Mouse (Mus musculus) megakaryocyte-erythroid progenitor cell, adult 5-6 weeks (primary cell): ENCODE data around the gene BC030867. TPM values are rescaled to one million over a fixed set of nuclear protein-coding genes. Genes with fewer than 3 reads are reported as not detected.

ENCODE experiments used
- ATAC-seq: replicated peaks from 2 replicates; pipeline ENCODE4 v1.8.0; 2016; ENCODE audit warnings: mild to moderate bottlenecking, inconsistent platforms; ENCODE audit not compliant: severe bottlenecking, poor library complexity, low FRiP score, low TSS enrichment
- total RNA-seq, 2 experiments: library from RNA; stranded (forward) in 1 of 2; stranded (reverse) in 1 of 2; fragments of 200-1000, 215-1000 nt in 1 of 2; fragments of >200 nt in 1 of 2; fragmentation: Nextera tagmentation in 1 of 2; gene quantifications; 2 replicates each; pipeline ENCODE4 v1.2.3; 2014 to 2017

The BC030867 gene
- total RNA-seq, 2 experiments from 2014 or later, result 12.3 to 48.1 TPM

DNA sequence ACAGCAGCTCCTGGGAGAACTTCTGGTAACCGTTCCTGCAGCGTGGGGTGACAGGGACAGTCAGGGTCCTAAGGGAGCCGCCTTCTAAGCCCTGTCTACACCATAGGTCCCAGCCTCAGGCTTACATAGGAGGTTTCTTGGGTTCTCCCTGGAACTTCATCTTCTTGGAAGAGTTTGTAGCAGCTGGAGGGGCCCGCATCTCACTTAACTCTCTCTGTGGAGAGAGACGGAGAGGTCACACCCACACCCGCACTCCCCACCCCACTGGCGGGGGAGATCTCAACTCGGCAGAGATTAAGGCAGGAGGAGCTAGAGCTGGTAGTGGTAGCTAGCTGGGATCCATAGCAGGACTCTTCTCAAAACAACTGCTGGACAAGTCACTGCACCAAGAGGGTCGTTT lies 59.4 kb downstream of the BC030867 start:
- ATAC-seq, result no peak

DNA sequence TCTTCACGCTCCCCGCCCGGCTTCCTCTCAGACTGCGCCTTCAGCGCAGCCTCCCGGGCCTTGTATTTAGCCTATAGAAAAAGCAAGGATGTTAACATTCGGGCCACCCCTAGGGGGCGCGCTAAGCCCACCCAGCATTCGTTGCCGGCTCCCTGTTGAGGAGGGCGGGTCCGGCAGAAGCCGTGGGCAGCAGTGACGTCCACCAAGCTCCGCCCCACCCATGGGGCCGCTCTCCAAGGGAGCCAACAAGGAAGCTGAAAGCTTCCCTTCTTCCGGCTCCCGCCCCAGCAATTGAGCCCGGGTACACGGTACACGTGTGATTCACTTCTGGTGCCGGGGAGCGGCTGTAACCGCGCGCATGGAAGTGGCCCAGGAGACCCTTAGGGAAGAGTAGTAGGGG lies 60.3 kb downstream of the BC030867 start:
- ATAC-seq, result peak; percentile 87

DNA sequence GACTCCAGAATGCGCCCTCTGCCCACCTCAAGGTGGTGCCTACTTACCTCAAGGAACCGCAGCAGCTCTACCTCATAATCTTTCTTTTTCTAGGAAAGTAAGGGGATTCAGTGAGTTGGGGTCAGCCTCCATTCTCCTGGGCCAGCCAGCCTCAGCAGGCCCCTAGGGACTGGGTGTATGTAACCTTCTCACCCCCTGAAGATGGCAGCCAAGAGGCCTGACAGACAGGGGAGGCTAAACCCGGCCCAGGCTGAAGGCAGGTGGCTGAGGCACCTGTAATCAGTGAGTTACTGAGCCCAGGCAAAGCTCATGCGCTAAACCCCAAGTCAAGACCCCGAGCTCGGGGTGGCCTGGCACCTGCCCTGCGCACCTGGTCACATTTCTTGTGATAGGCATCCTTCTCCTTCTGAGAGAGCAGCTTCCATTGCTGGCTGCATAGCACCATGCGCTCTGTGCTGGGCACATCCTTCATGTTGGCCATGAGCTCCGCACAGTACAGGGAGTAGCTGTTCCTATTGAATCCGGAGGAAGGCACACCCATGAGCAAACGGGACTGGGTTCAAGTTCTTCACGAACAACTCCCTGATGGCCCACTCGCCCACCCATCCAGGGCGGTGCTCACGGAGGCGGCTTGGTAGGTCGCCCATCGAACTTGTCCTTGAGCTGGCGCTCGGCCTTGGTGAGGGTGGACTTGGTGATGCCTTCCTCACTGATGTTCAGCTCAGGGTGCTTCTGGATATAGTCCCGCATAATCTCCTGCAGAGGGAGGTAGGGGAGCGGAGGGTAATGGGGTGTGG lies 61.3 kb downstream of the BC030867 start:
- ATAC-seq, result no peak

DNA sequence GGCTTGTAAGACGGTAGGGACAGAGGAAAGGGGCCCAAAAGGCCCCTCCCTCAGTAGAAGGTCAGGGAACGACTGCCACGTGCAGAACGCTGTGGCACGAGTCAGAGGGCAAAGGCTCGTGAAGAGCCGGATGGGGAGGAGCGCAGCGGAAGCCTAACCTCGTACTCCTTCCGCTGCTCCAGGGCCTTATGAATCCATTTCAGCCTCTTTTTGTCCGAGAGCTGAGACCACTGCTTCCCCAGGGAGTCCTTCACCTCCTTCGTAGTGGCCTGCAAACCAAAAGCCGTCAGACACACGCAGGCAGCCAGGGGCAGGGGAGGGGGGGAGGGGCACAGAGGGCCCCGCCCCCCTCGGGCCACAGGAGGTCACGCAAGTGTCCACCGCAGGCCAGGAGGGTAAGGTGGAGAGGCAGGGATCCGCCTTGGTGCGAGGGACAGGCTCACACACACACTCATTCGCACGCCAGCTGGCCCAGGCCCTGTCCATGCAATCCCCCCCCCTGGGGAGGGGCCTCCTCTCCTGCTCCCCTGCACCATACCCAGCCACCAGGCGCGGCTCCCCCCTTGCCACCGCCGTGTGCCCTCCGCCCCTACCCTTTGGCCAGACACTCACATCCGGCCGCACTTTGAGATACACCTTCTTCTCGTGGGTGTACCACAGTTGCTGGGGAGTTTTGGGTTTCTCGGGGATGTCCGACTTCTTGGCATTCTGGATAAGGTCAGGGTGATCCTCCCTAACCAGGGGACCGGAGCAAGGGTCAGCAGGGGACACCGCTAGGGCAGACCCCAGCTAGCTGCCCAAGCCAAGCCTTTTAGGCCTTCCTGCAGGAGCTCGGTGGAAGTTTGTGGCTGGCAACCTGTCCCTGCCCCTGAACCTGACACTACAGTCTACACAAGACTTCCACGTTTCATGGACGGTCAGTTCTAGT lies 62.4 kb downstream of the BC030867 start:
- no peak for ATAC-seq

DNA sequence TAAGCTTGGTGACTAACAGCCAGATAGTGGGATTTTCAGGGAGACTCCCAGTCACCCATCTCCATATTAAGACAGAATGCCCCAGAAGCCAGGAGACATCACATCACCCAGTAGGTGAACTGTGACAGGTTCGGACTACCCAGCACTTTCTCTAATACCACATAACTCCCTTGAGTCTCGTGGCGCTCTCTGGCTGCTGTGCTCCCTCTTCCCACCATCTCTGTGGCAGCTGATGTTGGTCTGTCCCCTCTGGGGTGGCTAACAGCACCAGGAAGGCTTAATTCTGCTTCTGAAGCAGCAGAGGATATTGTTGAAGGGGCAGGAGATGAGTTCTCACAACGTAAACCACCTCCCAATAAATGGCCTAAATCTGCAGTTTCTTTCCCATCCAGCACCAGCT lies 63.3 kb downstream of the BC030867 start:
- ATAC-seq, result no peak

DNA sequence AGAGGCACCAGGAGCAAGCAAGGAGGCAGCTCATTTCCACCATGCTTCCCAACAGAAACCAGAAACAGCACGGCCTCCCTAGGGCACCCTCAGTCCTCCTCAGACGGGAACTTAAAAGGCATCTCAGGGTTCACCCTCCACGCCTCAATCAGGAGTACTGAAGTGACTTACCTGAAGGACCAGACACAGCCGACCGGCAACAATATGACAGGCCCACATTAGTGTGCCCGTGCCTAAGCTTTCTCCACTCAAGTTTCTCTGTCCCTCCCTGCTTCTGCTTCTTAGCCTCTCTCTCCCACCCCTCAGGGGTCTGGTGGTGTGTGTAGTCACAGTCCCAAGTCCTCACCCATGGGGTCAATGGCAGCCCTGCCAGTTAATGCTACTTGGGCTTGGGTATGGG lies 63.9 kb downstream of the BC030867 start:
- no peak for ATAC-seq

DNA sequence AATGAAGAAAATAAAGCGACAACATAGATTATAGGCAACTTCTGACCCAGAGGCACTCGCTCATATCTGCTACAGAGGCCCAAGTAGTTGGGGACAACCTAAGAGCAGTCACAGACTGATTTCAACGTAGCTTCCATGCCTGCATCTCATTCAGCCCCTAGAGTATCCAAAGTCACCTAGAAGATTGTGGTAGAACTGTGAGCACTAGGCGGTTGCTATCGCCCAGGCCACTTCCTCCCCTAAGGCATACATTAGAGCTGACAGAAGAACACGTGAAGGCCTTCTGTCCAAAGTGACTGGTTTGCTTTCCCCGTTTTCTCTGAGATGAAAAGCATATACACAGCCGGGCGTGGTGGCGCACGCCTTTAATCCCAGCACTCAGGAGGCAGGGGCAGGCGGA lies 65.6 kb downstream of the BC030867 start:
- no peak for ATAC-seq

Other genes starting within 250 kb of the BC030867 start
- not detected in 2 replicates for gene Mpp3, start 220.4 kb upstream of the BC030867 start, total RNA-seq (2014; fragmentation: Nextera tagmentation)
- not detected in 2 replicates for gene Mpp3, start 220.4 kb upstream of the BC030867 start, total RNA-seq (2017)
- not detected in 2 replicates for gene Cd300lg, start 207.4 kb upstream of the BC030867 start, total RNA-seq (2014; fragmentation: Nextera tagmentation)
- 1.8 TPM in 1 of 2 replicates, not detected in the other for gene Cd300lg, start 207.4 kb upstream of the BC030867 start, total RNA-seq (2017)
- 3.2 and 3.7 TPM in 2 replicates for gene Mpp2, start 160.4 kb upstream of the BC030867 start, total RNA-seq (2014; fragmentation: Nextera tagmentation)
- 3.1 and 4.2 TPM in 2 replicates for gene Mpp2, start 160.4 kb upstream of the BC030867 start, total RNA-seq (2017)
- not detected in 2 replicates for gene Ppy, start 147.6 kb upstream of the BC030867 start, total RNA-seq (2014; fragmentation: Nextera tagmentation)
- gene Ppy, start 147.6 kb upstream of the BC030867 start, total RNA-seq (2017), result not detected in 2 replicates
- gene Pyy, start 141.1 kb upstream of the BC030867 start, total RNA-seq (2014; fragmentation: Nextera tagmentation), result not detected in 2 replicates
- not detected in 2 replicates for gene Pyy, start 141.1 kb upstream of the BC030867 start, total RNA-seq (2017)
- 7.4 and 9.5 TPM in 2 replicates for gene Nags, start 103.4 kb upstream of the BC030867 start, total RNA-seq (2014; fragmentation: Nextera tagmentation)
- 1.6 and 2.1 TPM in 2 replicates for gene Nags, start 103.4 kb upstream of the BC030867 start, total RNA-seq (2017)
- gene Tmem101, start 92.5 kb upstream of the BC030867 start, total RNA-seq (2014; fragmentation: Nextera tagmentation), result 4.7 and 9.3 TPM in 2 replicates
- 11.8 and 15.7 TPM in 2 replicates for gene Tmem101, start 92.5 kb upstream of the BC030867 start, total RNA-seq (2017)
- gene Lsm12, start 63.6 kb upstream of the BC030867 start, total RNA-seq (2014; fragmentation: Nextera tagmentation), result 110 TPM in 2 replicates
- gene Lsm12, start 63.6 kb upstream of the BC030867 start, total RNA-seq (2017), result 71.3 and 94.9 TPM in 2 replicates
- gene G6pc3, start 59.3 kb upstream of the BC030867 start, total RNA-seq (2014; fragmentation: Nextera tagmentation), result 71.5 and 93.3 TPM in 2 replicates
- gene G6pc3, start 59.3 kb upstream of the BC030867 start, total RNA-seq (2017), result 39.9 and 59.4 TPM in 2 replicates
- 10.7 and 16.6 TPM in 2 replicates for gene Hdac5, start 18.7 kb upstream of the BC030867 start, total RNA-seq (2014; fragmentation: Nextera tagmentation)
- gene Hdac5, start 18.7 kb upstream of the BC030867 start, total RNA-seq (2017), result 6.1 and 11.4 TPM in 2 replicates
- 2.2 and 2.5 TPM in 2 replicates for gene Asb16, start 19.9 kb downstream of the BC030867 start, total RNA-seq (2014; fragmentation: Nextera tagmentation)
- 0.84 and 1.3 TPM in 2 replicates for gene Asb16, start 19.9 kb downstream of the BC030867 start, total RNA-seq (2017)
- 14.5 and 19.8 TPM in 2 replicates for gene Tmub2, start 36.0 kb downstream of the BC030867 start, total RNA-seq (2014; fragmentation: Nextera tagmentation)
- gene Tmub2, start 36.0 kb downstream of the BC030867 start, total RNA-seq (2017), result 10.0 and 27.4 TPM in 2 replicates
- 23.2 and 34.0 TPM in 2 replicates for gene Atxn7l3, start 47.7 kb downstream of the BC030867 start, total RNA-seq (2014; fragmentation: Nextera tagmentation)
- gene Atxn7l3, start 47.7 kb downstream of the BC030867 start, total RNA-seq (2017), result 18.3 and 21.5 TPM in 2 replicates
- 90.4 and 102 TPM in 2 replicates for gene Ubtf, start 70.9 kb downstream of the BC030867 start, total RNA-seq (2014; fragmentation: Nextera tagmentation)
- gene Ubtf, start 70.9 kb downstream of the BC030867 start, total RNA-seq (2017), result 162 and 180 TPM in 2 replicates
- 0.42 and 0.46 TPM in 2 replicates for gene Slc4a1, start 117.3 kb downstream of the BC030867 start, total RNA-seq (2014; fragmentation: Nextera tagmentation)
- 0.27 and 6.8 TPM in 2 replicates for gene Slc4a1, start 117.3 kb downstream of the BC030867 start, total RNA-seq (2017)
- gene Rundc3a, start 144.5 kb downstream of the BC030867 start, total RNA-seq (2014; fragmentation: Nextera tagmentation), result not detected in 2 replicates
- gene Rundc3a, start 144.5 kb downstream of the BC030867 start, total RNA-seq (2017), result not detected in 2 replicates
- gene Slc25a39, start 159.1 kb downstream of the BC030867 start, total RNA-seq (2014; fragmentation: Nextera tagmentation), result 115 and 148 TPM in 2 replicates
- gene Slc25a39, start 159.1 kb downstream of the BC030867 start, total RNA-seq (2017), result 43.8 and 55.9 TPM in 2 replicates
- gene Grn, start 181.4 kb downstream of the BC030867 start, total RNA-seq (2014; fragmentation: Nextera tagmentation), result 16.1 and 17.8 TPM in 2 replicates
- gene Grn, start 181.4 kb downstream of the BC030867 start, total RNA-seq (2017), result 5.4 and 14.2 TPM in 2 replicates
- gene Fam171a2, start 198.8 kb downstream of the BC030867 start, total RNA-seq (2014; fragmentation: Nextera tagmentation), result 0.82 TPM in 1 of 2 replicates, not detected in the other
- gene Fam171a2, start 198.8 kb downstream of the BC030867 start, total RNA-seq (2017), result 0.28 TPM in 1 of 2 replicates, not detected in the other
- gene Itga2b, start 221.2 kb downstream of the BC030867 start, total RNA-seq (2014; fragmentation: Nextera tagmentation), result 27.7 and 30.8 TPM in 2 replicates
- gene Itga2b, start 221.2 kb downstream of the BC030867 start, total RNA-seq (2017), result 26.5 and 73.4 TPM in 2 replicates